Comparison of ENCODE assay signal across 8 mouse cellular contexts in genomic region chr7:83891433-83892332, GRCm38 (mm10). TPM values are rescaled to one million over a fixed set of nuclear protein-coding genes. Genes with fewer than 3 reads are reported as not detected.
A peak's percentile ranks its signal among the peaks of the same experiment; 100 is the strongest.
DNase-seq lines count a peak whose midpoint lies in the region; ATAC-seq and TF ChIP-seq lines count a peak whose summit lies in the region.

No protein-coding gene starts in this region.

- H3K4me3 ChIP-seq in hindbrain, embryonic 13.5 days, result peak overlapping the region; percentile 75

- peak; percentile 98 for DNase-seq in Patski (ENCODE audit: low read depth, low spot score)
- DNase-seq in cerebellum, postnatal 14 days, result peak; percentile 96 to 97
- DNase-seq in frontal cortex, postnatal 14 days (ENCODE audit: low spot score in 2 of 2), result peak; percentile 96 to 98
- peak; percentile 85 to 90 for DNase-seq in layer of hippocampus, postnatal 25 days (ENCODE audit: extremely low spot score in 1 of 2, low spot score in 1 of 2)
- DNase-seq in lung, postnatal 25 days (ENCODE audit: low spot score), result peak; percentile 100
- peak; percentile 98 for DNase-seq in retina, embryonic 14.5 days (ENCODE audit: low spot score)
- DNase-seq in thymus, postnatal 4 days, result peak; percentile 99

- peak overlapping the region; percentile 90 for H3K27ac ChIP-seq in hindbrain, embryonic 13.5 days

- no peak for TF ChIP-seq CTCF in Patski (IDR thresholded peaks at IDR 0.05)

- no peaks in the 10 kb centered on the region for H3K9me3 ChIP-seq in hindbrain, embryonic 13.5 days

- in situ Hi-C loops in Patski (cut with MboI; ENCODE audit: low pct_unique_long_range_greater_than_20kb), result no loop called here

- ATAC-seq in Patski, result peak; percentile 96
- peak; percentile 97 for ATAC-seq in hindbrain, embryonic 13.5 days (ENCODE audit: low FRiP score)

- POLR2A ChIA-PET in Patski (lab: Charles Lee), result no interaction called here

- H3K27me3 ChIP-seq in Patski, result no peaks in the 10 kb centered on the region
- H3K27me3 ChIP-seq in hindbrain, embryonic 13.5 days, result no peaks in the 10 kb centered on the region

- H3K9ac ChIP-seq in hindbrain, embryonic 13.5 days, result peak overlapping the region; percentile 89

- peaks cover 10% of the 10 kb centered on the region for H3K36me3 ChIP-seq in hindbrain, embryonic 13.5 days

- CTCF ChIA-PET in Patski (lab: Charles Lee), result interaction anchor here (0.7 to 1.3 kb wide), 3 partner anchors 191 to 299 kb away, joined by 3 read pairs; no protein-coding TSS in a partner anchor

- peak overlapping the region; percentile 86 for H3K4me2 ChIP-seq in hindbrain, embryonic 13.5 days

- H3K4me1 ChIP-seq in hindbrain, embryonic 13.5 days (replicated peaks), result peaks cover 24% of the 10 kb centered on the region

- 2% methylated on average over 44 of the region's 44 CpGs for WGBS in hindbrain, embryonic 13.5 days

RNA-seq across cellular contexts. Expression of gene Mesd, which starts 7.4 kb away (rescaled TPM):
- polyA plus RNA-seq in Patski (2021), result 156 TPM
- polyA plus RNA-seq in hindbrain, embryonic 13.5 days (2015; fragmentation: Nextera tagmentation; extraction: Ambion mirVana), result 73.6 and 74.5 TPM in 2 replicates
- total RNA-seq in layer of hippocampus, postnatal 25 days (2021), result 10 to 100 TPM; 56.5 to 63.2 TPM

RNA-seq across cellular contexts. Expression of gene Tlnrd1, which starts 7.6 kb away (rescaled TPM):
- polyA plus RNA-seq in Patski (2021), result 15.6 TPM
- polyA plus RNA-seq in hindbrain, embryonic 13.5 days (2015; fragmentation: Nextera tagmentation; extraction: Ambion mirVana), result 7.5 and 7.6 TPM in 2 replicates
- total RNA-seq in layer of hippocampus, postnatal 25 days (2021), result 10 to 100 TPM; 20.0 to 21.4 TPM

Comparison
In these comparisons a context has a peak if more than half of its experiments do, and no peak if none do; other contexts are left out.
1. Peak in every context shown above with its lines: DNase-seq, ATAC-seq, H3K4me3 ChIP-seq and H3K27ac ChIP-seq.